Mouse (Mus musculus): ENCODE data around the gene Olfr552. TPM values are rescaled to one million over a fixed set of nuclear protein-coding genes. Genes with fewer than 3 reads are reported as not detected.

Gene Olfr552
- under 1 TPM in 1 of 2 experiments, not detected in 1; 0.18 TPM for total RNA-seq (2023)

DNA sequence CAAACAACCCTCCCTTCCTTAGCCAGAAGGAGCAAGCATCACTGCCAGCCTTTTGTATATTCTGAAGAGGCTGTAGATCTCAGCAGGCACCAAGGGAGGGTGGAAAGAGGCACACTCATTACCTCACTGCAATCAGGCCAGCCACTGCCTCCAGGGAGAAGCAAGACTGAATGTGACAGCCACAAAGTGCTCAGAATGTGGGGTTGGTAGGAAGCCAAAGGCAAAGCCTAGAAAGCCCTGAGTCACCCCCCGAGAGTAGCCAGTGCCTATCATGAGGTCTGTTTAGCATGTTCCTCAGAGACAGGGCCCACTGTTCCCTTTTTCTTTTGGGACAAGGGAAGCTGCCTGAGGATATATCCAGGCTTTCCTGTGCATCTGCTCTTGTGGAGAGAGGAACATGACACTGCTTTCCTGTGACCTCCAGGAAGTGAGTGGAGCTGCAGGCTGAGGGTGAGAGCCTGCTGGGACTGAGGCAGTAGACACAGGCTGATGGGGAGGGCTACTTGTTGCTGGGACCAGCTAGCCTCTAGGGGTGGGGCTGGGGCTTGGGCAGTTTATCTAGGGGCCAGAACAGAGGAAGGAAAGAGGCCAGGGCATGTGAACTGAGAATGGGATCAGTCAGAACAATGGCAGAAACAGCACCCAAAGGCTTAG lies at the start of gene Olfr552:
TSS of gene Olfr552 (plus strand) at position 393 of the 654 bp plus-strand sequence.

DNA sequence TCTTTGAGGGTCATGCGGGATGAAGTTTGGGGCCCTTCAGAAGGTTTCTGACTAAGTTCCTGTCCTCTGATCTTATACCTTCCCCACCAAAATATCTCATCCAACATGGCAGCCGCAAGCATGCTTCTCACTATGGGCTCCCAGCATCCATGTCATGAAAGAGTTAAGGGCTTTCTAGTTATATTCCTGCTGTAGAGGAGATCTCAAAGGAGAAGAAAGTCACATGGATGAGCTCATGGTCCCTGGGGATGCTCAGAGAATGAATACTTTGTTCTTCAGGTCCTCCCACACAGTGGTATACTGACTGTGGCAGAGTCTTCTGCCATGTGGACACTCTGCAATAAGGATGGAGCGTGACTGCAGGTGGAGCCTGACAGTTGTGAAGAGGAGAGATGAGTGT lies 48.0 kb upstream of the Olfr552 start, which contains the start of gene Olfr549:
TSS of gene Olfr549 (plus strand) at position 301 of the 400 bp plus-strand sequence.

GRCm38 (mm10) chr7:102564999-102565997 lies 32.3 kb upstream of the Olfr552 start, which contains the start of gene Trim21:
Gene Trim21 (minus strand): TSS chr7:102565486.

DNA sequence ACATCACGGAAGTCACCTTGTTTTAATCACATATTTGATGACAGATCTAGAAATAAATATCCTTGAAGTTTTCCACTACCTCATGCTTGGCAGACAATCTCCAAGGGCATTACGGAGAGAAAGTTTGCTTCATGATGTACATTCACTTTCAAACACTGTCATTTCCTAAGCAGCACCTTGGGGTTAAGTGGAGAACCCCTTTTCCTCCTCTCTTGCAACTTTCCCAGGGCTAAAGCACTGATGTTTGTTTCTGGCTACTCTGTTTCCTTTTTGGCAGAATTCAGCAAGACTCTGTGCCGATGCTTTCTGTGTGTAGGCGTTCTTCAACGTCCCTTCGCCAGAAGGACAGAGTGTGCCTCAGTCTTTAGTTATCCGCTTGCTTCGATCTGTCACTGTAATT lies 26.4 kb upstream of the Olfr552 start, which contains the start of gene Olfr550:
TSS of gene Olfr550 (plus strand) at position 301 of the 400 bp plus-strand sequence.

DNA sequence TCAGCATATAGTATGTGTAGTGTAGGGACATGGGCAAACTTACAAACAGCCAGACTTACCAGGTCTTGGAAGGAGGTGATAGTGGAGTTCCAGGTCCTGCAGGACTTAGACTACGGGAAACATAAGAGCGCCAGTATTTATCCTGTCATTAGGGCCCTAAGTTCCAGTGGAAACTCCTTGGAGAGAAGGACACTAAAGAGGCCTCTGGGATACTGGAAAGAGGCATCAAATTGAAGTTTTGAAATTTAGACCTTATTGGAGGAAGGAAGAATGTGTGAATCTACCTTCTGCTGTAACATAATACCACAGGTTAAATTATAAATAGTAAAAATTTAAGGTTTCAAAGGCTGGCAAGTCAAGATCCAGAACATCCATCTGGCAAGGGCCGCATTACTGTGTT lies 5.8 kb upstream of the Olfr552 start, which contains the start of gene Olfr551:
TSS of gene Olfr551 (minus strand) at position 101 of the 400 bp plus-strand sequence.

GRCm38 (mm10) chr7:102618118-102618517 lies 20.5 kb downstream of the Olfr552 start, which contains the start of gene Olfr553:
Gene Olfr553 (minus strand): TSS chr7:102618218.

GRCm38 (mm10) chr7:102638132-102638531 lies 40.6 kb downstream of the Olfr552 start, which contains the start of gene Olfr554:
Gene Olfr554 (plus strand): TSS chr7:102638432.

Other genes starting within 250 kb of the Olfr552 start
- gene Rrm1, start 156.1 kb upstream of the Olfr552 start, total RNA-seq (2023) = 10 to 100 TPM; 44.7 to 44.9 TPM
- not detected for gene Olfr543, start 116.1 kb upstream of the Olfr552 start, total RNA-seq (2023)
- gene Olfr544, start 109.5 kb upstream of the Olfr552 start, total RNA-seq (2023) = not detected
- not detected for gene Olfr545, start 98.2 kb upstream of the Olfr552 start, total RNA-seq (2023)
- not detected for gene Olfr547, start 63.0 kb upstream of the Olfr552 start, total RNA-seq (2023)
- gene Olfr548-ps1, start 56.9 kb upstream of the Olfr552 start, total RNA-seq (2023) = not detected
- gene Olfr549, start 47.9 kb upstream of the Olfr552 start, total RNA-seq (2023) = not detected
- gene Trim21, start 32.3 kb upstream of the Olfr552 start, total RNA-seq (2023) = 10 to 100 TPM; 31.0 to 47.2 TPM
- gene Olfr550, start 26.3 kb upstream of the Olfr552 start, total RNA-seq (2023) = not detected
- gene Olfr551, start 5.9 kb upstream of the Olfr552 start, total RNA-seq (2023) = not detected
- gene Olfr553, start 20.4 kb downstream of the Olfr552 start, total RNA-seq (2023) = not detected
- gene Olfr554, start 40.7 kb downstream of the Olfr552 start, total RNA-seq (2023) = not detected
- gene Olfr555, start 61.1 kb downstream of the Olfr552 start, total RNA-seq (2023) = not detected
- gene Olfr556, start 67.1 kb downstream of the Olfr552 start, total RNA-seq (2023) = not detected
- gene Trim68, start 89.6 kb downstream of the Olfr552 start, total RNA-seq (2023) = 10 to 100 TPM; 21.8 to 29.3 TPM
- gene Olfr557, start 98.1 kb downstream of the Olfr552 start, total RNA-seq (2023) = not detected
- not detected for gene Olfr558, start 104.4 kb downstream of the Olfr552 start, total RNA-seq (2023)
- not detected for gene Olfr33, start 121.3 kb downstream of the Olfr552 start, total RNA-seq (2023)
- not detected for gene Olfr559, start 129.7 kb downstream of the Olfr552 start, total RNA-seq (2023)
- not detected for gene Olfr560, start 161.6 kb downstream of the Olfr552 start, total RNA-seq (2023)
- gene Olfr78, start 161.7 kb downstream of the Olfr552 start, total RNA-seq (2023) = not detected
- not detected for gene Olfr561, start 173.5 kb downstream of the Olfr552 start, total RNA-seq (2023)
- gene Olfr564, start 205.7 kb downstream of the Olfr552 start, total RNA-seq (2023) = not detected

Data from B cell, adult 67 days (primary cell).